8 mouse cellular contexts compared by ENCODE assay signal in the genomic region with DNA sequence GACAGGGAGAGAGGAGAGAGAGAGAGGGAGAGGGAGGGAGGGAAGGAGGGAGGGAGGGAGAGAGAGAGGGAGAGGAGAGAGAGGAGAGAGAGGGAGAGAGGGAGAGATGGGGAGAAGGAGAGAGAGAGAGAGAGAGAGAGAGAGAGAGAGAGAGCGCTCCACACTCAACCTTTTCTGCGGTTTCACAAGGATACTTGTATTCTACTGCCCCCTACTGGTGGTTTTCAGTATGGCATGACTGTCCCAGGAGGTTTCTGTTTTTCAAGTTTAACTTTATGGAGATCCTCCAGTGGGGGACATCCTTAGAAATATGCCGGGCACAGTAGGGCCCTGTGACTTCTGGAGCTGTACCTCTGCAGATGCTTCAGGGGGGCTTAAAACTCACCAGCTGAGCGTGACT. TPM values are rescaled to one million over a fixed set of nuclear protein-coding genes. Genes with fewer than 3 reads are reported as not detected.
DNase-seq lines count a peak whose midpoint lies in the region; ATAC-seq and TF ChIP-seq lines count a peak whose summit lies in the region.

No protein-coding gene starts in this region.

- no peaks in the 10 kb centered on the region for H3K79me2 ChIP-seq in CH12.LX (replicated peaks; ENCODE audit: control insufficient read depth, extremely low read depth, insufficient read depth, poor library complexity, severe bottlenecking)

- peak; percentile 75 for TF ChIP-seq RAD21 in CH12.LX (IDR thresholded peaks at IDR 0.05; ENCODE audit: low read depth, low read length)

- ATAC-seq in hindbrain, embryonic 16.5 days: no peak
- ATAC-seq in limb, embryonic 11.5 days (ENCODE audit: insufficient number of reproducible peaks, low FRiP score, low TSS enrichment, low read depth): no peak
- peak; percentile 33; the same call in 1 of the 2 replicates for ATAC-seq in neutrophil, adult 5-6 weeks (ENCODE audit: extremely low read depth, insufficient number of reproducible peaks, low FRiP score, poor library complexity, severe bottlenecking)

- H3K4me2 ChIP-seq in hindbrain, embryonic 16.5 days (ENCODE audit: low read length): no peak overlapping the region
- H3K4me2 ChIP-seq in CH12.LX (ENCODE audit: insufficient read depth, low read depth, poor library complexity, severe bottlenecking): no peak overlapping the region
- no peak overlapping the region for H3K4me2 ChIP-seq in limb, embryonic 11.5 days (ENCODE audit: low read depth, severe bottlenecking)

- H3K27me3 ChIP-seq in hindbrain, embryonic 10.5 days (ENCODE audit: insufficient read depth, poor library complexity, severe bottlenecking): no peaks in the 10 kb centered on the region
- no peaks in the 10 kb centered on the region; the same call in none of the 2 replicates for H3K27me3 ChIP-seq in hindbrain, embryonic 16.5 days (replicated peaks; ENCODE audit: control insufficient read depth, insufficient read depth, low read length)
- H3K27me3 ChIP-seq in CH12.LX (replicated peaks): no peaks in the 10 kb centered on the region
- H3K27me3 ChIP-seq in limb, embryonic 11.5 days (ENCODE audit: control insufficient read depth, insufficient read depth, low read length): no peaks in the 10 kb centered on the region

- peak; percentile 74 to 86 for TF ChIP-seq CTCF in CH12.LX (conservative IDR thresholded peaks at IDR 0.05 in 1 of 2, IDR thresholded peaks at IDR 0.05 in 1 of 2; ENCODE audit: low read depth in 2 of 2, low read length in 2 of 2)
- peak; percentile 12; the same call in 1 of the 2 replicates for TF ChIP-seq CTCF in bone marrow, adult 2 months (IDR thresholded peaks at IDR 0.05; ENCODE audit: control insufficient read depth, insufficient read depth, low read length)

- H3K36me3 ChIP-seq in hindbrain, embryonic 10.5 days: no peaks in the 10 kb centered on the region
- no peaks in the 10 kb centered on the region for H3K36me3 ChIP-seq in hindbrain, embryonic 16.5 days (ENCODE audit: control insufficient read depth, insufficient read depth, low read length)
- no peaks in the 10 kb centered on the region for H3K36me3 ChIP-seq in CH12.LX (replicated peaks in 1 of 2; ENCODE audit: control insufficient read depth in 1 of 2, insufficient read depth in 1 of 2, low read length in 1 of 2)
- no peaks in the 10 kb centered on the region for H3K36me3 ChIP-seq in limb, embryonic 11.5 days (ENCODE audit: control insufficient read depth, insufficient read depth, low read length)

- WGBS in hindbrain, embryonic 10.5 days: 18% methylated on average over 4 of the region's 4 CpGs
- WGBS in hindbrain, embryonic 16.5 days: 23% methylated on average over 4 of the region's 4 CpGs
- WGBS in bone marrow, adult 2 months: 10% methylated on average over 4 of the region's 4 CpGs
- WGBS in limb, embryonic 11.5 days: 17% methylated on average over 4 of the region's 4 CpGs

- dilution Hi-C loops in CH12.LX (cut with MboI; ENCODE audit: extremely low pct_ligation_motif_present, extremely low pct_unique_long_range_greater_than_20kb, low sequenced_read_pairs): no loop called here

- 0 out of 2 replicates have a peak, but pooled peaks cover 3% of the 10 kb centered on the region for H3K9me3 ChIP-seq in hindbrain, embryonic 10.5 days
- H3K9me3 ChIP-seq in hindbrain, embryonic 16.5 days (ENCODE audit: control insufficient read depth, low read length): no peaks in the 10 kb centered on the region
- H3K9me3 ChIP-seq in CH12.LX (replicated peaks; ENCODE audit: low read length): peaks cover 11% of the 10 kb centered on the region
- no peaks in the 10 kb centered on the region for H3K9me3 ChIP-seq in limb, embryonic 11.5 days (ENCODE audit: control insufficient read depth, low read length)

- in situ Hi-C loops in CH12.LX (cut with MboI; ENCODE audit: low pct_ligation_motif_present, low pct_unique_long_range_greater_than_20kb, low sequenced_read_pairs): loop anchor here (25.0 kb wide), 1 partner anchor 604 kb away; no protein-coding TSS in a partner anchor

- TF ChIP-seq POLR2A in CH12.LX (IDR thresholded peaks at IDR 0.05; ENCODE audit: low read depth, low read length): no peak
- TF ChIP-seq POLR2A in bone marrow, adult 2 months (IDR thresholded peaks at IDR 0.05; ENCODE audit: borderline replicate concordance, control insufficient read depth, low read depth, low read length): no peak

- DNase-seq in hindbrain, embryonic 10.5 days (ENCODE audit: low spot score): peak; percentile 52
- peak; percentile 63 for DNase-seq in CH12.LX (ENCODE audit: extremely low read depth)
- DNase-seq in frontal cortex, postnatal 36 days (ENCODE audit: low spot score in 2 of 2): peak; percentile 39 to 56
- DNase-seq in limb, embryonic 11.5 days (ENCODE audit: low spot score): peak; percentile 81
- DNase-seq in urinary bladder, postnatal 10 days (ENCODE audit: low spot score): no peak

- H3K4me1 ChIP-seq in hindbrain, embryonic 10.5 days (replicated peaks): no peaks in the 10 kb centered on the region
- no peaks in the 10 kb centered on the region for H3K4me1 ChIP-seq in hindbrain, embryonic 16.5 days (ENCODE audit: control insufficient read depth, insufficient read depth, low read depth, low read length)
- H3K4me1 ChIP-seq in CH12.LX (ENCODE audit: control insufficient read depth in 1 of 2, insufficient read depth in 2 of 2): peaks cover 0 to 3% of the 10 kb centered on the region in 2 experiments; a peak in 2 of 4 replicates
- no peaks in the 10 kb centered on the region for H3K4me1 ChIP-seq in bone marrow, adult 2 months (ENCODE audit: control insufficient read depth, insufficient read depth, low read length)
- no peaks in the 10 kb centered on the region for H3K4me1 ChIP-seq in limb, embryonic 11.5 days (ENCODE audit: control insufficient read depth, insufficient read depth, low read length)

- no peak for TF ChIP-seq EP300 in CH12.LX (IDR thresholded peaks at IDR 0.05; ENCODE audit: low read length)

- no peak overlapping the region for H3K27ac ChIP-seq in hindbrain, embryonic 10.5 days
- H3K27ac ChIP-seq in hindbrain, embryonic 16.5 days (ENCODE audit: low read depth, low read length): no peak overlapping the region
- H3K27ac ChIP-seq in CH12.LX (ENCODE audit: insufficient read depth, low read depth): no peak overlapping the region
- peak overlapping the region; percentile 18; the same call in 1 of the 2 replicates for H3K27ac ChIP-seq in bone marrow, adult 2 months (ENCODE audit: control insufficient read depth, insufficient read depth, low read depth, low read length, poor library complexity)
- no peak overlapping the region for H3K27ac ChIP-seq in limb, embryonic 11.5 days (replicated peaks; ENCODE audit: low read depth, low read length)

- no peak overlapping the region for H3K4me3 ChIP-seq in hindbrain, embryonic 10.5 days
- H3K4me3 ChIP-seq in hindbrain, embryonic 16.5 days (ENCODE audit: low read length): no peak overlapping the region
- H3K4me3 ChIP-seq in CH12.LX (replicated peaks in 1 of 3; ENCODE audit: low read depth in 2 of 3, low read length in 2 of 3, poor library complexity in 1 of 3): no peak overlapping the region
- H3K4me3 ChIP-seq in bone marrow, adult 2 months (replicated peaks; ENCODE audit: control insufficient read depth, low read depth, low read length): no peak overlapping the region
- no peak overlapping the region for H3K4me3 ChIP-seq in limb, embryonic 11.5 days (ENCODE audit: low read depth, low read length)

- H3K9ac ChIP-seq in hindbrain, embryonic 16.5 days (ENCODE audit: low read depth, low read length): no peak overlapping the region
- no peak overlapping the region for H3K9ac ChIP-seq in CH12.LX (ENCODE audit: insufficient read depth, low read depth)
- no peak overlapping the region for H3K9ac ChIP-seq in limb, embryonic 11.5 days (ENCODE audit: low read length)

TF ChIP-seq in CH12.LX, 34 proteins besides CTCF, POLR2A, EP300 and RAD21:
- peak; percentile 68; the same call in 1 of the 2 replicates for TF ChIP-seq JUND (conservative IDR thresholded peaks at IDR 0.05; ENCODE audit: low read depth, low read length)
- peak; percentile 48 for TF ChIP-seq SMC3 (IDR thresholded peaks at IDR 0.05; ENCODE audit: low read depth, low read length)
- TF ChIP-seq BHLHE40 (IDR thresholded peaks at IDR 0.05; ENCODE audit: low read depth, low read length): no peak

RNA-seq across cellular contexts. Expression of gene Cldn10, which starts 28.8 kb away (rescaled TPM):
- 0.56 and 0.75 TPM in 2 replicates for polyA plus RNA-seq in hindbrain, embryonic 10.5 days (2016; fragmentation: Nextera tagmentation; extraction: Ambion mirVana)
- 3.7 and 9.2 TPM in 2 replicates for polyA plus RNA-seq in hindbrain, embryonic 16.5 days (2015; fragmentation: Nextera tagmentation; extraction: Ambion mirVana)
- total RNA-seq in CH12.LX (2012; rRNA removed) (not detected in 2 replicates), CH12.LX (2014; rRNA removed) (0.18 TPM in 1 of 2 replicates, not detected in the other)
- not detected in 2 replicates for polyA plus RNA-seq in CH12.LX (2012; ENCODE audit: insufficient read length, low read depth)
- polyA plus RNA-seq in bone marrow, adult 2 months (2011; ENCODE audit: insufficient read depth, insufficient read length, low replicate concordance, missing spikeins): 1.3 and 2.6 TPM in 2 replicates
- 1.2 TPM in 2 replicates for polyA plus RNA-seq in limb, embryonic 11.5 days (2014; fragmentation: Nextera tagmentation; extraction: Ambion mirVana)
- 1.7 and 2.5 TPM in 2 replicates for total RNA-seq in neutrophil, adult 5-6 weeks (2017)
